15 mouse cellular contexts compared by ENCODE assay signal in the genomic region with DNA sequence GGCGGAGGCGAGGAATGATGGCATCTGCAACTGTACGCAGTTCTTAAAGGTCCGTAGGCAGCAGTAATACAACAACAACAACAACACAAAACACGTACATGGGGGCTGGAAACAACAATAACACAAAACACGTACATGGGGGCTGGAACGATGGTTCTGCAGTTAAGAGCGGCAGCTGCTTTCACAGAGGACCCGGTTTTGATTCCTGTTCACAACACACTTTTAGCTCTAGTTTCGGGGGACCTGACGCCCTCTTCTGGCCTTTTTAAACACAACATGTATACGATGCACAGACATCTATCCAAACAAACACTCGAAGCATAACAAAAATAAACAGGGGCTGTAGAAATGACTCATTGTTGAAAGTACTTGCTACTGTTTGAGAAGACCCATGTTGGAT.
DNase-seq lines count a peak whose midpoint lies in the region; ATAC-seq and TF ChIP-seq lines count a peak whose summit lies in the region.
"Had no signal": no experiment of that assay in that cellular context is flagged by ENCODE, and none has a peak within 500 bp of the region (broad histone marks: within the 10 kb centered on the region; RNA-seq: fewer than 3 reads in every experiment).

No protein-coding gene starts in this region.

- peak; percentile 34; the same call in 1 of the 2 replicates for TF ChIP-seq CTCF in hindbrain, postnatal 0 days (IDR thresholded peaks at IDR 0.05; ENCODE audit: low read depth)
- peak; percentile 26; the same call in 1 of the 2 replicates for TF ChIP-seq CTCF in midbrain, postnatal 0 days (IDR thresholded peaks at IDR 0.05)
- no peak for TF ChIP-seq CTCF in lung, postnatal 0 days (IDR thresholded peaks at IDR 0.05)

- H3K27ac ChIP-seq in hindbrain, postnatal 0 days: no peak overlapping the region
- H3K27ac ChIP-seq in hindbrain, embryonic 14.5 days: no peak overlapping the region
- no peak overlapping the region for H3K27ac ChIP-seq in midbrain, postnatal 0 days (ENCODE audit: low read depth, low read length)
- H3K27ac ChIP-seq in midbrain, embryonic 15.5 days: no peak overlapping the region
- H3K27ac ChIP-seq in lung, postnatal 0 days (ENCODE audit: low read length): no peak overlapping the region
- H3K27ac ChIP-seq: embryonic facial prominence, embryonic 15.5 days; forebrain, embryonic 10.5 days; liver, embryonic 15.5 days had no signal

- DNase-seq in hindbrain, postnatal 0 days (ENCODE audit: low spot score): peak; percentile 27
- no peak for DNase-seq in hindbrain, embryonic 14.5 days (ENCODE audit: low spot score)
- DNase-seq in midbrain, postnatal 0 days (ENCODE audit: low spot score): peak; percentile 14
- DNase-seq in WW6 (ENCODE audit: low read depth, low spot score): peak; percentile 38
- no peak for DNase-seq in gastrocnemius, postnatal 25 days
- no peak for DNase-seq in lung, postnatal 0 days (ENCODE audit: low spot score)
- DNase-seq: adrenal gland, postnatal 36 days; cerebellum, adult 9-11 months; gastrocnemius, postnatal 10 days; lung, postnatal 14 days; right cerebral cortex, postnatal 25 days had no signal

- H3K4me3 ChIP-seq in hindbrain, postnatal 0 days (ENCODE audit: low read length): no peak overlapping the region
- no peak overlapping the region for H3K4me3 ChIP-seq in hindbrain, embryonic 14.5 days (replicated peaks; ENCODE audit: low read length)
- H3K4me3 ChIP-seq in midbrain, postnatal 0 days (ENCODE audit: low read depth, low read length): no peak overlapping the region
- no peak overlapping the region for H3K4me3 ChIP-seq in midbrain, embryonic 15.5 days
- H3K4me3 ChIP-seq in lung, postnatal 0 days (ENCODE audit: low read depth, low read length): no peak overlapping the region
- H3K4me3 ChIP-seq: embryonic facial prominence, embryonic 15.5 days; forebrain, embryonic 10.5 days; liver, embryonic 15.5 days had no signal

- no peaks in the 10 kb centered on the region for H3K36me3 ChIP-seq in hindbrain, postnatal 0 days (ENCODE audit: insufficient read depth, low read length)
- H3K36me3 ChIP-seq in hindbrain, embryonic 14.5 days (replicated peaks; ENCODE audit: control insufficient read depth, insufficient read depth): no peaks in the 10 kb centered on the region
- H3K36me3 ChIP-seq in midbrain, postnatal 0 days (ENCODE audit: insufficient read depth, low read length): no peaks in the 10 kb centered on the region
- no peaks in the 10 kb centered on the region for H3K36me3 ChIP-seq in midbrain, embryonic 15.5 days (replicated peaks)
- no peaks in the 10 kb centered on the region for H3K36me3 ChIP-seq in lung, postnatal 0 days (ENCODE audit: insufficient read depth, low read length)

- no peak overlapping the region for H3K4me2 ChIP-seq in hindbrain, postnatal 0 days (ENCODE audit: low read depth, low read length)
- H3K4me2 ChIP-seq in hindbrain, embryonic 14.5 days (replicated peaks): no peak overlapping the region
- no peak overlapping the region for H3K4me2 ChIP-seq in midbrain, postnatal 0 days (ENCODE audit: low read depth, low read length, poor library complexity, severe bottlenecking)
- no peak overlapping the region for H3K4me2 ChIP-seq in midbrain, embryonic 15.5 days
- H3K4me2 ChIP-seq in lung, postnatal 0 days (replicated peaks; ENCODE audit: low read depth, low read length): no peak overlapping the region
- H3K4me2 ChIP-seq: embryonic facial prominence, embryonic 15.5 days; liver, embryonic 15.5 days had no signal

- H3K27me3 ChIP-seq in hindbrain, postnatal 0 days (ENCODE audit: insufficient read depth, low read length): no peaks in the 10 kb centered on the region
- no peaks in the 10 kb centered on the region for H3K27me3 ChIP-seq in hindbrain, embryonic 14.5 days (ENCODE audit: control insufficient read depth, insufficient read depth, low read length)
- no peaks in the 10 kb centered on the region for H3K27me3 ChIP-seq in midbrain, postnatal 0 days (ENCODE audit: insufficient read depth, low read length)
- no peaks in the 10 kb centered on the region for H3K27me3 ChIP-seq in midbrain, embryonic 15.5 days (replicated peaks)
- no peaks in the 10 kb centered on the region for H3K27me3 ChIP-seq in lung, postnatal 0 days (replicated peaks; ENCODE audit: insufficient read depth, low read length)
- H3K27me3 ChIP-seq: embryonic facial prominence, embryonic 15.5 days; liver, embryonic 15.5 days had no signal

- TF ChIP-seq EP300 in lung, postnatal 0 days (IDR thresholded peaks at IDR 0.05): no peak

- no peak overlapping the region for H3K9ac ChIP-seq in hindbrain, postnatal 0 days (replicated peaks; ENCODE audit: low read length)
- no peak overlapping the region for H3K9ac ChIP-seq in hindbrain, embryonic 14.5 days
- no peak overlapping the region for H3K9ac ChIP-seq in midbrain, postnatal 0 days (replicated peaks; ENCODE audit: low read length, poor library complexity, severe bottlenecking)
- H3K9ac ChIP-seq in midbrain, embryonic 15.5 days: no peak overlapping the region
- H3K9ac ChIP-seq in lung, postnatal 0 days (replicated peaks; ENCODE audit: low read depth): no peak overlapping the region
- H3K9ac ChIP-seq: embryonic facial prominence, embryonic 15.5 days; liver, embryonic 15.5 days had no signal

- H3K9me3 ChIP-seq in hindbrain, postnatal 0 days (ENCODE audit: low read length): no peaks in the 10 kb centered on the region
- no peaks in the 10 kb centered on the region for H3K9me3 ChIP-seq in hindbrain, embryonic 14.5 days (ENCODE audit: control insufficient read depth, low read length)
- no peaks in the 10 kb centered on the region for H3K9me3 ChIP-seq in midbrain, postnatal 0 days (ENCODE audit: low read length)
- no peaks in the 10 kb centered on the region for H3K9me3 ChIP-seq in midbrain, embryonic 15.5 days
- no peaks in the 10 kb centered on the region for H3K9me3 ChIP-seq in lung, postnatal 0 days (ENCODE audit: low read length)
- H3K9me3 ChIP-seq: embryonic facial prominence, embryonic 15.5 days; forebrain, embryonic 10.5 days; liver, embryonic 15.5 days had no signal

- H3K4me1 ChIP-seq in hindbrain, postnatal 0 days (ENCODE audit: insufficient read depth, low read length): no peaks in the 10 kb centered on the region; the same call in 1 of the 2 replicates
- no peaks in the 10 kb centered on the region for H3K4me1 ChIP-seq in hindbrain, embryonic 14.5 days (replicated peaks; ENCODE audit: control insufficient read depth, insufficient read depth, low read length)
- H3K4me1 ChIP-seq in midbrain, postnatal 0 days (ENCODE audit: insufficient read depth, low read length): no peaks in the 10 kb centered on the region
- no peaks in the 10 kb centered on the region for H3K4me1 ChIP-seq in midbrain, embryonic 15.5 days
- no peaks in the 10 kb centered on the region for H3K4me1 ChIP-seq in lung, postnatal 0 days (ENCODE audit: insufficient read depth, low read depth, low read length)
- H3K4me1 ChIP-seq: liver, embryonic 15.5 days had no signal

- ATAC-seq in hindbrain, postnatal 0 days: no peak
- ATAC-seq in hindbrain, embryonic 14.5 days (ENCODE audit: low FRiP score): no peak
- no peak for ATAC-seq in midbrain, postnatal 0 days (ENCODE audit: low FRiP score)
- ATAC-seq in midbrain, embryonic 15.5 days (replicated peaks): no peak
- no peak for ATAC-seq in lung, postnatal 0 days

- 52% methylated on average over 13 of the region's 13 CpGs for WGBS in hindbrain, postnatal 0 days
- 55% methylated on average over 13 of the region's 13 CpGs for WGBS in hindbrain, embryonic 14.5 days
- WGBS in midbrain, postnatal 0 days: 79% methylated on average over 13 of the region's 13 CpGs
- 74% methylated on average over 13 of the region's 13 CpGs for WGBS in midbrain, embryonic 15.5 days
- WGBS in lung, postnatal 0 days: 84% methylated on average over 13 of the region's 13 CpGs

Comparison
In these comparisons a context has a peak if more than half of its experiments do, and no peak if none do; other contexts are left out.
1. DNase-seq: peak in hindbrain, postnatal 0 days (single experiment), midbrain, postnatal 0 days (single experiment) and WW6 (single experiment); none in hindbrain, embryonic 14.5 days (single experiment), gastrocnemius, postnatal 25 days (single experiment) and lung, postnatal 0 days (single experiment).